Mouse (Mus musculus) limb, embryonic 13.5 days (tissue): ENCODE results near the gene Cacng2. TPM values are rescaled to one million over a fixed set of nuclear protein-coding genes. Genes with fewer than 3 reads are reported as not detected.

Experiments
- ATAC-seq: fragments of 200-750 bp; cut with Nextera tagmentation; 2 replicates; pipeline ENCODE4 v1.8.0; 2017; ENCODE audit warnings: low read depth, moderate number of reproducible peaks, moderate TSS enrichment; ENCODE audit not compliant: low FRiP score
- H3K27ac ChIP-seq: fragments of 300-500 bp; sonication (generic); 2 replicates; pipeline ENCODE4 v1.5.1; 2015; ENCODE audit warnings: inconsistent platforms, mild to moderate bottlenecking, moderate library complexity
- H3K27me3 ChIP-seq: fragments of 300-500 bp; sonication (generic); 2 replicates; pipeline ENCODE4 v1.6.1; 2015; ENCODE audit warnings: mild to moderate bottlenecking, inconsistent platforms
- H3K36me3 ChIP-seq: fragments of 300-500 bp; sonication (generic); 2 replicates; pipeline ENCODE4 v1.6.1; 2015; ENCODE audit warnings: inconsistent platforms, mild to moderate bottlenecking, moderate library complexity
- H3K4me1 ChIP-seq: fragments of 300-500 bp; sonication (generic); 2 replicates; pipeline ENCODE4 v1.6.1; 2015; ENCODE audit warnings: inconsistent platforms
- H3K4me2 ChIP-seq: fragments of 300-500 bp; sonication (generic); replicated peaks from 2 replicates; pipeline ENCODE4 v1.6.1; 2015; ENCODE audit warnings: inconsistent platforms, mild to moderate bottlenecking, moderate library complexity
- H3K4me3 ChIP-seq: fragments of 300-500 bp; sonication (generic); 2 replicates; pipeline ENCODE4 v1.5.1; 2015; ENCODE audit warnings: moderate library complexity, mild to moderate bottlenecking, inconsistent platforms
- H3K9ac ChIP-seq: fragments of 300-500 bp; sonication (generic); 2 replicates; pipeline ENCODE4 v1.6.1; 2015; ENCODE audit warnings: mild to moderate bottlenecking, inconsistent platforms
- H3K9me3 ChIP-seq: fragments of 300-500 bp; sonication (generic); 2 replicates; pipeline ENCODE4 v1.6.1; 2016; ENCODE audit warnings: inconsistent platforms
- WGBS: fragments of 180-500 bp; shearing (Covaris S2); methylation state at CpG from one replicate; pipeline ENCODE4 v1.1.7; 2015; 5-methylcytosine and 5-hydroxymethylcytosine counted together
- polyA plus RNA-seq: library from polyadenylated mRNA; unstranded; fragments of >200 nt; fragmentation: Nextera tagmentation; extraction: Ambion mirVana; gene quantifications from 2 replicates; pipeline ENCODE4 v1.2.1, GENCODE M21; 2015

The Cacng2 gene
- polyA plus RNA-seq, 1 experiment from 2014 or later = not detected

- no peaks in the 10 kb centered on the region for H3K27me3 ChIP-seq
- 83% methylated on average over 7 of the region's 7 CpGs for WGBS
These were observed 38.4 kb downstream of the Cacng2 start for GRCm38 (mm10) chr15:78081384-78081783.

DNA sequence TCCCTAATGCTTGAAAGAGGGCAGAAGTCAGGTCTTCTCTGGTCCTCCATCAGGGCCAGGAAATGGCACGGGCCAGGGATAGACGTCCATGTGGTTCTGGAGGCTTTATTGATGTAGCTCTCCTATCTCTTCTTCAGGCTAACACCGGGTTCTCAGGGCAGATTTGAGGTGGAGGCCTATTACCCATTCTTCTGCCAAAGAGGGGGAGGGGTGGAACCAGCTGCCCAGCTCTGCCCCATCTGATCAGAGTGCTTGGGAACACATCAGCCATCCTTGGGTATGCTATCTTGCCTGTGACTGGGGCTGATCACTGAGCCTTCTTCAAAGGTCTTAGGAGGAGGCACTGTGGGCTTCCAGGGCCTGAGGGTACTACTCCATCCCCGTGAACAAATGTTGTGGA, 39.5 kb downstream of the Cacng2 start:
- no peak for ATAC-seq
- WGBS = 83% methylated on average over 4 of the region's 4 CpGs
- Histone ChIP-seq H3K9ac (no peak overlapping the region), H3K36me3 (no peaks in the 10 kb centered on the region), H3K27ac (no peak overlapping the region), H3K4me3 (no peak overlapping the region), H3K4me2 (no peak overlapping the region), H3K4me1 (no peaks in the 10 kb centered on the region), H3K27me3 (no peaks in the 10 kb centered on the region), H3K9me3 (no peaks in the 10 kb centered on the region)

More at GRCm38 (mm10) chr15:78081384-78081783, 38.4 kb downstream of the Cacng2 start:
- no peaks in the 10 kb centered on the region for H3K4me1 ChIP-seq
- no peaks in the 10 kb centered on the region for H3K36me3 ChIP-seq
- ATAC-seq = no peak
- no peak overlapping the region for H3K4me2 ChIP-seq
- no peak overlapping the region for H3K27ac ChIP-seq
- H3K9ac ChIP-seq = no peak overlapping the region
- H3K4me3 ChIP-seq = no peak overlapping the region
- H3K9me3 ChIP-seq = no peaks in the 10 kb centered on the region

DNA sequence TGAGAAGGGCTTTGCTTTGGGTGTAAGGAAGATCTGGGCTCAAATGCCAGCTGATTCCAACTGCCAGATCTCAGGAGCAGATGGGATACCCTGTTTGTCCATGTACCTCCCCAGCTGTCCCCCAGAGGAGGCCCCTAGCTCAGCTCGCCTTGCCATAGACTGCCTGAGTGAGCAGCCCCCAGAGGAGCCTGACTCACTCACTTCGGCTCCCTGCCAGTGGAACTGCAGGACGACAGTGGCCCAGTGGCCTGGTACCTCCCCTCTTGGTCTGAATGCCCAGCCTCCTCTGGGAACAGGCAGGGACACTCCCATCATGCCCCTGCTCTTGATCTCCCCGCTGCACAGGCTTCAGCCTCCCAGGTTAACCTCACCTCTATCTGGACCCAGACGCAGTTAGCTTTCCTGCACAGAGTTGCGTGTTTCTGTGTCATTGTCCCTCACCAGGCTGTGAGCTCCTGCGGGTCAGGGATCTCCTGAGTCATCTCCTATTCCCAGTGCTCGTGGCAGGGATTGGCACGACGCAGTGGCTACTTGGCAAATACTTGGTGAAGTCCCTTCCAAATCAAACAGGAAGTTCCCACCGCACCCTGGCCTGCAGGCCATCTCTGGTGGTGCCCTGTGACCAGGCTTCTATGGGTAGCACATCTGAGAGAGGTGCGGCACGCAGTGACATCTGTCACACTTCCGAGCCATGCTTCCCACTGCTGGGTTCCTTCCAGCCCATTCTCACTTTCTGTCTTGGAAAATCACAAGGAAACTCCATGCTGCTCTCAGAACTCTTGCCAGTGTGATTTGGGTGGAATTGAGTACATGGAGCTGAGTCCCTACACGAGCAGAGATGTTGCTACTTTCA, 40.8 kb downstream of the Cacng2 start:
- H3K4me1 ChIP-seq = no peaks in the 10 kb centered on the region
- no peak overlapping the region for H3K4me2 ChIP-seq
- H3K27ac ChIP-seq = no peak overlapping the region
- H3K9me3 ChIP-seq = no peaks in the 10 kb centered on the region
- ATAC-seq = no peak
- 73% methylated on average over 15 of the region's 15 CpGs for WGBS
- H3K27me3 ChIP-seq = no peaks in the 10 kb centered on the region
- H3K36me3 ChIP-seq = no peaks in the 10 kb centered on the region
- no peak overlapping the region for H3K4me3 ChIP-seq
- H3K9ac ChIP-seq = no peak overlapping the region

DNA sequence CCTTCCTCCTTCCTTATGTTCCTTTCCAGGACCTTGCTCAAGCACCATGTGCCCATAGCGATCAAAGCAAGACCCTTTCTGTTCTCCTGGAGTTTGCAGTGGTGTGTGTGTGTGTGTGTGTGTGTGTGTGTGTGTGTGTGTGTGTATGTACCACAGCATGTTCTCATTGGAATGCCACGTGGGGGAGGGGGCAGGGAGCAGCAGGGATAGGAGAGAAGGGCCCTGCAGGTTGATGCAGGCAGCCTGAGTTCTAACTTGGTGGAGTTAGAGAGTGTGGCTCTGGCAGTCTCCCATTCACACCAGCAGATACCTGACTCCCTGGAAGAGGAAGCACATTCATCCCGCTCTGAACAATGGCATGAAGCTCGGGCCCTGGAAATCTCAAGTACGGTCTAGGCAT, 41.6 kb downstream of the Cacng2 start:
- Histone ChIP-seq H3K9me3 (no peaks in the 10 kb centered on the region), H3K27me3 (no peaks in the 10 kb centered on the region), H3K36me3 (no peaks in the 10 kb centered on the region), H3K4me3 (no peak overlapping the region), H3K4me1 (no peaks in the 10 kb centered on the region), H3K27ac (no peak overlapping the region), H3K9ac (no peak overlapping the region), H3K4me2 (no peak overlapping the region)
- ATAC-seq = no peak
- 74% methylated on average over 5 of the region's 5 CpGs for WGBS

- ATAC-seq = no peak
These were observed 43.9 kb downstream of the Cacng2 start for GRCm38 (mm10) chr15:78075921-78076320.

GRCm38 (mm10) chr15:78073109-78073508, 46.7 kb downstream of the Cacng2 start:
- Histone ChIP-seq H3K27me3 (no peaks in the 10 kb centered on the region), H3K9me3 (no peaks in the 10 kb centered on the region), H3K27ac (no peak overlapping the region), H3K36me3 (no peaks in the 10 kb centered on the region), H3K4me3 (no peak overlapping the region), H3K4me1 (no peaks in the 10 kb centered on the region), H3K4me2 (no peak overlapping the region), H3K9ac (no peak overlapping the region)
- 87% methylated on average over 7 of the region's 7 CpGs for WGBS
- ATAC-seq = no peak

More at GRCm38 (mm10) chr15:78075921-78076320, 43.9 kb downstream of the Cacng2 start:
- Histone ChIP-seq H3K9ac (no peak overlapping the region), H3K27me3 (no peaks in the 10 kb centered on the region), H3K4me1 (no peaks in the 10 kb centered on the region), H3K4me3 (no peak overlapping the region), H3K36me3 (no peaks in the 10 kb centered on the region), H3K9me3 (no peaks in the 10 kb centered on the region), H3K4me2 (no peak overlapping the region), H3K27ac (no peak overlapping the region)
- 31% methylated on average over 3 of the region's 3 CpGs for WGBS

DNA sequence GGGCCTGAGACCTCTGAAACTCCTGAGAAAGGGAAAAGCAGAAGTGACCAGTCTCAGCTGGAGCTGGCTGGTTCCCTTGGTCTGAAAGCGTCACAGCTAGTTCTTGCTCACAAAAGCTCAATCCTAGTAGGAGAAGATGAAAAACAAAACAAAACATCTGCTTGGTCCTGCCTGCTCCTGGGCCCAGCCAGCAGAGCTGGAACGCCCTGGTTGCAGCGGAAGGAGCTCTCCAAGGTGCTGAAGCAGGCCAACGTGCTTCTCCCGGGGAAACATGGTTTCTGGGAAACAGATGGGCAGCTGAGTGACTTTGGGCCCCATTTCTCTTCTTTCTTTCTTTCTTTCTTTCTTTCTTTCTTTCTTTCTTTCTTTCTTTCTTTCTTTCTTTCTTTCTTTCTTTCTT, 53.4 kb downstream of the Cacng2 start:
- Histone ChIP-seq H3K9me3 (no peaks in the 10 kb centered on the region), H3K4me3 (no peak overlapping the region), H3K4me1 (no peaks in the 10 kb centered on the region), H3K27me3 (no peaks in the 10 kb centered on the region), H3K4me2 (no peak overlapping the region), H3K36me3 (no peaks in the 10 kb centered on the region), H3K27ac (no peak overlapping the region), H3K9ac (no peak overlapping the region)
- WGBS = 1% methylated on average over 5 of the region's 5 CpGs
- no peak for ATAC-seq

- Histone ChIP-seq H3K27me3 (no peaks in the 10 kb centered on the region), H3K27ac (no peak overlapping the region)
- 82% methylated on average over 5 of the region's 5 CpGs for WGBS
These were observed 54.3 kb downstream of the Cacng2 start for GRCm38 (mm10) chr15:78065541-78065940.

DNA sequence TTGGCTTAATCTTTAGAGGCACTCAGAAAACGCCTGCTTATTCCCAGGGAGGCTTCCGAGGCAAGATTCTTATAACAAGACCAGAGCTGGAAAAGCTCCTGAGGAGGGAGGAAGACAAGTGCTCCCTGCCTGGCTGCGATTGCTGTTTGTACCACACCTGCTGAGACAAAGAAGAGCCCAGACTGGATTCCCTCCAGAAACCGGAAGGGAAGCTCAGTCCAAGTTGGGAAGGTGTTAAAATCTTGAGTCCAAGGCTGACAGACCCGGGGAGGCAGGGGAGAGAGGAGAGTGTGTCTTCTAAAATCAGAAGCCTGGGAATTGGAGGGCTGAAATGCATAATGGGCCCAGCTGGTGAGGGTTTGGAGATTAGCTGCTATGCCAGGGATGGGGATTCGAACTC, 55.5 kb downstream of the Cacng2 start:
- no peaks in the 10 kb centered on the region for H3K9me3 ChIP-seq
- no peak for ATAC-seq
- H3K36me3 ChIP-seq = no peaks in the 10 kb centered on the region
- no peaks in the 10 kb centered on the region for H3K4me1 ChIP-seq
- no peak overlapping the region for H3K4me3 ChIP-seq
- no peak overlapping the region for H3K27ac ChIP-seq
- H3K4me2 ChIP-seq = no peak overlapping the region
- no peak overlapping the region for H3K9ac ChIP-seq
- H3K27me3 ChIP-seq = no peaks in the 10 kb centered on the region
- WGBS = 59% methylated on average over 6 of the region's 6 CpGs

More at GRCm38 (mm10) chr15:78065541-78065940, 54.3 kb downstream of the Cacng2 start:
- no peak for ATAC-seq
- no peak overlapping the region for H3K4me3 ChIP-seq
- H3K9ac ChIP-seq = no peak overlapping the region
- no peaks in the 10 kb centered on the region for H3K4me1 ChIP-seq
- no peak overlapping the region for H3K4me2 ChIP-seq
- H3K9me3 ChIP-seq = no peaks in the 10 kb centered on the region
- no peaks in the 10 kb centered on the region for H3K36me3 ChIP-seq

DNA sequence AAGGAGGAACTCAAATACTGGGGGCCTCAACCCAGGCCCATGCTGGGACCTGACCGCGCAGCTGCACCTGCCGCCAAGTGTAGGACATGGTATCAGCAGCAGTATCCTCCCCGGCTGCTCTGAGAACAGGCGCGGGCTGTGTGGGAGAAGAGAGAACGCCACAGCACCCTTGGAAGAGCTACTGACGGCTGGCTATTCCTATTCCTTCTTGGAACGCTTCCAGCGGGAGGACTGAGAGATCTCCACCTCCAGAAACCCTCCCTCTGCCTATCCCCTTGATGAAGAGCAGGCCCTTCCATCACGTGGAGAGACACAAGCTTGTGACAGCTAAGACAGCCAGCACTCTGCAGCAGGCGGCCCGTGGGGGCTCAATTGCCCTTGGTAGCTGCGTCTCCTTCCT, 57.4 kb downstream of the Cacng2 start:
- no peaks in the 10 kb centered on the region for H3K4me1 ChIP-seq
- no peaks in the 10 kb centered on the region for H3K9me3 ChIP-seq
- ATAC-seq = no peak
- no peak overlapping the region for H3K4me2 ChIP-seq
- no peak overlapping the region for H3K4me3 ChIP-seq
- 66% methylated on average over 14 of the region's 14 CpGs for WGBS
- no peak overlapping the region for H3K27ac ChIP-seq
- no peaks in the 10 kb centered on the region for H3K27me3 ChIP-seq
- no peak overlapping the region for H3K9ac ChIP-seq
- no peaks in the 10 kb centered on the region for H3K36me3 ChIP-seq

- WGBS = 74% methylated on average over 1 of the region's 1 CpGs
- Histone ChIP-seq H3K27me3 (no peaks in the 10 kb centered on the region), H3K27ac (no peak overlapping the region), H3K4me3 (no peak overlapping the region), H3K4me1 (no peaks in the 10 kb centered on the region), H3K4me2 (no peak overlapping the region), H3K9ac (no peak overlapping the region), H3K36me3 (no peaks in the 10 kb centered on the region), H3K9me3 (no peaks in the 10 kb centered on the region)
- ATAC-seq = no peak
These were observed 62.9 kb downstream of the Cacng2 start for GRCm38 (mm10) chr15:78056930-78057329.

DNA sequence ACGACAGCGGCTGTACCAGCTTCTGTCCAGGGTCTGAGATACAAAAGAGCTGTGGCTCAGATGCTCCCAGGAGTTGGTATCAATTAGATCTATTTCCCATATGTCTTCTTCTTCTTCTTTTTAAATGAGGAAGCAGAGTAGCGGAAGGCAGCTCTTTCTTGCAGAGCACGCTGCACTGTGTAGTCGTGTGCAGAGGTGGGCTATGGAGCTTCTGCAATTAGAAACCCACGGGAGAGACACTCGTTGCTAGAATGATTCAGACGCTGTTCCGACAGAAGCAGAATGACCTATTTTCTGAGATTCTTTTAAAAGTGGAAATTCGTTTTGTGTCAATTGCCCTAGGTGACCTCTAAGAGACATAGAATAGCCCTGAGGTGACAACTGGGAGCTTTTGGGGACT, 69.1 kb downstream of the Cacng2 start:
- Histone ChIP-seq H3K9ac (no peak overlapping the region), H3K27ac (no peak overlapping the region), H3K4me1 (no peaks in the 10 kb centered on the region), H3K4me3 (no peak overlapping the region), H3K27me3 (no peaks in the 10 kb centered on the region), H3K9me3 (no peaks in the 10 kb centered on the region), H3K4me2 (no peak overlapping the region), H3K36me3 (no peaks in the 10 kb centered on the region)
- 82% methylated on average over 10 of the region's 10 CpGs for WGBS
- ATAC-seq = no peak

- Histone ChIP-seq H3K27me3 (no peaks in the 10 kb centered on the region), H3K27ac (no peak overlapping the region), H3K4me3 (no peak overlapping the region), H3K4me1 (no peaks in the 10 kb centered on the region), H3K9ac (no peak overlapping the region), H3K4me2 (no peak overlapping the region), H3K36me3 (no peaks in the 10 kb centered on the region), H3K9me3 (no peaks in the 10 kb centered on the region)
- 86% methylated on average over 2 of the region's 2 CpGs for whole genome bisulfite sequencing
- no peak for ATAC-seq
These were observed 69.9 kb downstream of the Cacng2 start for GRCm38 (mm10) chr15:78049933-78050332.
